8 mouse cellular contexts compared by ENCODE assay signal in the genomic region with DNA sequence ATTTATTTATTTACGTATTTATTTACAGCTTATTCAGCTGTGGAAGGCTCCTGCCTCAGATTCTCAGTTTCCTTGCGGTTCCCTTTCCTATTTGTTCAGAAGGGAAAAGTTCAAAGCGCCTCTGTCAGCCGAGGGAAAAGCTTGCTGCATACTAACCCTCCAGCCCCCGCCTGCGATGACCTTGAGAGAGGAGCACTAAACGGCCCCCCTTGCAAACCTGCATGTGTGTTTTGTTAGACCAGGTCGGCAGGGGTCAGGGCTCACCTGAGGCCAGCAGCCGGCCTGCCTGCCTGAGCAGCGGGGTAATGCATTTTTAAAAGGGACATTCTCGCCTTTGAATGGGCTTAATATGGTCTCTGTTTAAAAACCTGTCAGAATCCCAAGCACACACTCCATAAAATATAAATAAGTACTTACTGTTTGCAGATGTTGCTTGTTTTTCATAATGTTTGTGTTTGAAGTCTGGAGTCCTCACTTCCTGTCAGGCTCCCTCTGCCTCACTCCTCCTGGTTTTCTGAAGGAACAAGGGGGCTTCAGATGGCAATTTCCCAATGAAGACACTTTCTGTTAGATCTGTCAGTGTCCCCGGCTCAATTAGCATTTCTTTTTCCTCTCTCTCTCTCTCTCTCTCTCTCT.
A peak's percentile ranks its signal among the peaks of the same experiment; 100 is the strongest.
DNase-seq lines count a peak whose midpoint lies in the region; ATAC-seq lines count a peak whose summit lies in the region.

No protein-coding gene starts in this region.

- peak overlapping the region; percentile 52 for H3K9ac ChIP-seq in forebrain, embryonic 13.5 days
- H3K9ac ChIP-seq in kidney, embryonic 15.5 days = peak overlapping the region; percentile 4; the same call in 1 of the 2 replicates

- intact Hi-C loops in left cerebral cortex, postnatal 36 days (cut with DNase I) = loop anchor here (5.0 kb wide), 1 partner anchor 644 kb away; a partner anchor contains a TSS

- peak overlapping the region; percentile 63 for H3K4me2 ChIP-seq in forebrain, embryonic 13.5 days
- peak overlapping the region; percentile 68 for H3K4me2 ChIP-seq in kidney, embryonic 15.5 days

- peak overlapping the region; percentile 32 for H3K4me3 ChIP-seq in forebrain, embryonic 13.5 days
- H3K4me3 ChIP-seq in kidney, embryonic 15.5 days (replicated peaks) = peak overlapping the region; percentile 32

- peaks cover 52% of the 10 kb centered on the region for H3K4me1 ChIP-seq in forebrain, embryonic 13.5 days
- peaks cover 44% of the 10 kb centered on the region for H3K4me1 ChIP-seq in kidney, embryonic 15.5 days

- ATAC-seq in forebrain, embryonic 13.5 days = no peak
- no peak for ATAC-seq in kidney, embryonic 15.5 days (replicated peaks; ENCODE audit: low FRiP score)

- no peak overlapping the region for H3K27ac ChIP-seq in forebrain, embryonic 13.5 days
- H3K27ac ChIP-seq in kidney, embryonic 15.5 days = no peak overlapping the region

- DNase-seq in embryo, embryonic 11.5 days (ENCODE audit: low read depth, low spot score) = peak; percentile 37
- peak; percentile 51 for DNase-seq in mesoderm, embryonic 11.5 days (ENCODE audit: low read depth, low spot score)
- no peak for DNase-seq in frontal cortex, postnatal 10 days (ENCODE audit: low spot score in 2 of 2)
- no peak for DNase-seq in left cerebral cortex, postnatal 36 days (ENCODE audit: low spot score in 2 of 2)
- DNase-seq in natural killer cell, adult 2 months (ENCODE audit: low spot score in 2 of 2) = no peak
- no peak for DNase-seq in frontal cortex, postnatal 36 days (ENCODE audit: low spot score in 2 of 2)

- peaks cover 72% of the 10 kb centered on the region for H3K27me3 ChIP-seq in forebrain, embryonic 13.5 days
- peaks cover 40% of the 10 kb centered on the region for H3K27me3 ChIP-seq in kidney, embryonic 15.5 days

- WGBS in forebrain, embryonic 13.5 days = 9% methylated on average over 12 of the region's 12 CpGs
- 11% methylated on average over 12 of the region's 12 CpGs for WGBS in kidney, embryonic 15.5 days

- no peaks in the 10 kb centered on the region for H3K9me3 ChIP-seq in forebrain, embryonic 13.5 days (replicated peaks)
- H3K9me3 ChIP-seq in kidney, embryonic 15.5 days (replicated peaks) = no peaks in the 10 kb centered on the region

- H3K36me3 ChIP-seq in forebrain, embryonic 13.5 days (ENCODE audit: poor library complexity, severe bottlenecking) = no peaks in the 10 kb centered on the region
- no peaks in the 10 kb centered on the region for H3K36me3 ChIP-seq in kidney, embryonic 15.5 days

Comparison
In these comparisons a context has a peak if more than half of its experiments do, and no peak if none do; other contexts are left out.
1. DNase-seq: peak in embryo, embryonic 11.5 days (single experiment) and mesoderm, embryonic 11.5 days (single experiment); none in frontal cortex, postnatal 10 days (0 of 2), left cerebral cortex, postnatal 36 days (0 of 2), natural killer cell, adult 2 months (0 of 2) and frontal cortex, postnatal 36 days (0 of 2).